Mouse (Mus musculus) kidney, adult 8-10 months (tissue): ENCODE measurements at regions not wholly inside any gene's neighbourhood (a gene's known extent, or its start where the extent isn't known, plus 50 kb on each side); places are given as distances from the start of the nearest gene placed in this dataset.

Experiments
- DNase-seq, 2 experiments: peaks; one replicate each; pipeline ENCODE4 v3.0.0; 2022

GRCm38 (mm10) chr4:37566226-37566625 is 614.7 kb upstream of the Lingo2 start:
- DNase-seq, result no peak

GRCm38 (mm10) chr4:37560209-37560608 is 608.7 kb upstream of the Lingo2 start:
- peak in 1 of 2 experiments; percentile 9 for DNase-seq

GRCm38 (mm10) chr4:37546001-37546400 is 594.5 kb upstream of the Lingo2 start:
- no peak for DNase-seq

- no peak for DNase-seq
Measured at GRCm38 (mm10) chr4:37507732-37508131, 556.2 kb upstream of the Lingo2 start.
